Mouse (Mus musculus): ENCODE measurements around the gene Csmd2. TPM values are rescaled to one million over a fixed set of nuclear protein-coding genes. Genes with fewer than 3 reads are reported as not detected.
A peak's percentile ranks its signal among the peaks of the same experiment; 100 is the strongest.

Gene Csmd2
- total RNA-seq, 1 experiment from 2014 or later: 0.59 TPM

DNA sequence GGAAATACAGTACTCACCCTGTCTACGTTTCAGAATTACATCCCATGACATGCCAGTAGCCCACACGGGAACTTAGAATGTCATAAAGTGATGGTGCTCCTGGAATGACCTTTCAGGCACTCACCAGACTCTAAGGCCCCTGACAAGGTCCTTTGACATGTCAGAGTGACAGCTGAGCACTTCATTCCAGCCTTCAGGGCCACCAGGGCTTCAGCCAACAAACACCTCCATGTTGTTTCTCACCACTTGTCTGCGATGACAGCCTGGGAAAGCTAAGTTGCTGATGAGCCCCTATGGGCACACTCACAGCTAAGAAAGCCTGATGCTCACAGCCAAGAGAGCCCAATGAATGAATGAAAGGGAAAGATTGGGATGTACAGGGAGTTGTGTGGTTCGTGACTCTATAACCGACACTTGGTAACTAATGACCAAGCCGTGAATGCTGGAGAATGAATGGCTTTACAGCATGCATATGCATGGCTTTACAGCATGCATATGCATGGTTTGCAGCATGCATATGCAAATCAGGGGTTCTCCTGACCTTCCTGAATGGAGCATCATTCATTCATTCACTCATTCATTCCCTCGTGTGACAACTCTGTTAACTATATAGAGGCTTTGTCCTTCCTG, 432.4 kb downstream of the Csmd2 start:
- no peak for DNase-seq

DNA sequence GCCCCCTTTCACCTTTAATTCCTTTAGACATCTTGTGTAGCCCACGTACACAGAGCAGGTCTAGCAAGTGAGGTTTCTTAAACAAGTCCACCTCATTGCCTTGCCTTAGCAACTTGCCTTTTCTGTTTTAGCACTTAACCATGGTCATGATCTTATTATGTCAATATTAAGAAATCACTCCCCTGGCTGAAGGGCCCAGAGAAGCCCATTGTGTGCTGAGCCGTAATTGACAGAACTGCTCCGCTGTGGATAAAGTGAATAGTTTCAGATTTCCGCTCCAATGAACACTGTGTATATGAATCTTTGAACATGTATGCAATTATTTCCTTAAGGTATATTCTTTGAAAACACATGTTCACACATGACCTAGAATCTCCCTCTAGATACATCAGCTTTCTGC, 434.8 kb downstream of the Csmd2 start:
- no peak for DNase-seq

DNA sequence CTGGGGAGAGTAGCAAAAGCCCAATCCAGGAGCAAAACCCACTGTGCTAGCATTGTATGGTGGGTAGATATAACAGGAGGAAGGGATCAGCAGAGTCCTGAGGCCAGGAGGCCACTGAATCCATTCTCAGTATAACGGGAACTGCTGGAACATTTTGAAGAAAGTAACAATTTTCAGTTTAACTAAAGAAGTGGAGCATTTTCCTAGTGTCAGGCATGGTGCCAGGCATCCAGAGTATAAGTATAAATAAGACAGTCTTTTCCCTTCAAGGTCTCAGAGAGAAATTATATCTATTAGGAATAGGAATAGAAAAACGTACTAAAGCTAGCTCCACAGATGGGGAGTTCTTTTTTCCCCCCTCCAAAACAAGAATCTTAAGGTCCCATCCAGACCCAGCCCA, 437.7 kb downstream of the Csmd2 start:
- DNase-seq: no peak

DNA sequence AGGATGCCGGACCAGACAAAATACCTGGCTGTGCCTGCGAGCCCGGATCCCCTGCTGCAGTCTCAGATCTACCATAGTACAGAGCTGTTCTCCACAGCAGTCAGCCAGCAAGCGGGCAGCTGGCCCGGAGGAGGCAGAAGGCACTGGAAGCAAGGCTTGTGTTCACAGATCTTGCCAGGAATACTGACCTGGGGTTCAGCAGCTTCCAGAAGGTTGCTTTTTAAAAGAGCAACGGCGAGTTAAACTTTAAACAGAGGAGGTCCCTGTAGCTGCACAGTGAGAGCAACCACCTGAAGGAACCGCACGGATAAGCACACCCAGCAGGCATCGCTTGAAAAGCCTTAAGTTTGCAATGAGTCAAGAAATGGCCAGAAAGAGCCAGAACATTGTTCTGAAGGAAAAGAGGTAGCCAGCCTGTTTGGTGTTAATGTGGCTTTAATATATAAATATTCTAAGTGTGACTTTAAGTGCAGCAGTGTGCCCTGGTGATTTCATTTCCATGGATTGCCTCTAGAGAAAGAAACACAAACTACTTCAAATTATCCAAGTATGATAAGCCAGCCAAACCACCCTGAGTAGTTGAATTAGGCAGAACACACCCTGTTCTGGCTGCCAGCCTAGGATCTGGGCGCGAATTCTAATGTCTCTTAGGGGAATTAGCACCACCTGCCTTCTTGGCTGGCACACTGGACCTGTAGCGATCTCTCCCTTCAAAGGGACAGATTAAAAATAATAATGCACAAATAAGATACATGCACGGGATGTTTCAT, 439.8 kb downstream of the Csmd2 start:
- no peak for DNase-seq

DNA sequence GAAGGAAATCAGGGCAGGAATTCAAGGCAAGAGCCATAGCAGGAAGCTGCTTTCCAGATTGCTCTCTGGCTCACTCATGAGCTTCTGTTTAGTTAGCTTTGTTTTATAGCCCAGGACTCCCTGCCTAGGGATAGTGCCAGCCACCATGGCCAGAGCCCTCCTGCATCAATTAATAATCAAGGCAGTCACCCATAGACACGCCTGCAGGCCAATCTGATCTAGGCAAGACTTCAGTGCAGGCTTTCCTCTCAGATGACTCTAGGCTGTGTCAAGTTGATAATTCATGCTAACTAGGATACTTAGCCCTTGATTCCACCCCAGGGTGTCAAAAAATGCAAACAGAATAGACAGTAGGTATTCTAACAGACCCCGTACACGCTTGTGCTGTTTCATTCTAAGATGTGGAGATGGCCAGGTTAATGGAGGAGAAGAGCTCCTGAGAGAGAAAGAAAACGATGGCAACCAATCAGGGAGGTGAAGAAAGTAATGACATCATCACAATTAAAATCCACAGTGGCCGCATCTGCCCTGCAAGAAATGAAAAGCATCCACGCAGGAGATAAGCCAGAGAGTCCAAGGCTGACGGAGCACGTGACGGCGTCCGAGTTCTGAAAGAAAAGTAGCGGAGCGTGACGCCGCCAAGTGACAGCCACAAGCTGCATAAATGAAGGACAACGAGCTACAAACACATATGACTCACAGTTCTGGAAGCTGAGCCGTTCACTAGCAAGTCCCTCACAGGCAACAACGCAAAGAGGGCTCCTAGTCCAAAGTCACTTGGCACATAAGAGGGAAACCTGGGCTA, 440.8 kb downstream of the Csmd2 start:
- peak; percentile 79 for DNase-seq

DNA sequence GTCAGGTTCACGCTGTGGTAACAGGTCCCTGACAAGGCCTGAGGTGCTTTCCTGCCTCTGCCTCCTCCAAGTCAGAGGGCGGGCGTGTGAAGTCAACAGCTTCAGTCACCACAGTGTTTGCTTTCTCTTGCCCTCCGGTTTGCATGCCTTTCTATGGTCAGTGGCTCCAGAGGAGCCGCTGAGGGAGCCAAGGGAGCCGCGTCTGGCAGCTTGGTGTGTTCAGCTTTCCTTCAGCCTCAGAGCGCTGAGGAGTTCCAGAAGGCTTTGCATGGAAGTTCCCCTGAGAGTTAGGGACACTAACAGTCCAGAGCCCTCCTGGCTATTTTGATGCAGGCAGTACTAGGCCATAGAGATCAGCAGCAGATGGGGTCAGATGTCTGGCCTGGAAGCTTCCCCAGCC, 441.9 kb downstream of the Csmd2 start:
- DNase-seq: no peak

DNA sequence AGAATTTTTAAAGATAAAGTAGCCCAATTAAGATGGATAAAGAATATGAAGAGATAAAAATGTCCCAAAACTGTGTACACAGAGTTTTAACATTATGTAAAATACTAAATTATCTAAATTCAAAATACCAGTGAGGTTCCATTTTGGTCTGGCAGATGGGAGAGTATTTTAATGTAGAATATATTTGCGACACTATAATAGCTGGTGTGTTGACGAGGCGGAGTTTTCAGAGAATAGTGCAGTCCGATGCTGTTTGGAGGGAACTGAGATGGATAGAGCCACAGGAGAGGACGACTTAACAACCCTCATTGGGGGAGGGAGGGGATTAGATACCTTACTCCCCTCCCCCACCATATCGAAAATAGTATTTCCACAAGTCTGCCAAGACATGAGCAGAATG, 452.9 kb downstream of the Csmd2 start:
- no peak for DNase-seq

DNA sequence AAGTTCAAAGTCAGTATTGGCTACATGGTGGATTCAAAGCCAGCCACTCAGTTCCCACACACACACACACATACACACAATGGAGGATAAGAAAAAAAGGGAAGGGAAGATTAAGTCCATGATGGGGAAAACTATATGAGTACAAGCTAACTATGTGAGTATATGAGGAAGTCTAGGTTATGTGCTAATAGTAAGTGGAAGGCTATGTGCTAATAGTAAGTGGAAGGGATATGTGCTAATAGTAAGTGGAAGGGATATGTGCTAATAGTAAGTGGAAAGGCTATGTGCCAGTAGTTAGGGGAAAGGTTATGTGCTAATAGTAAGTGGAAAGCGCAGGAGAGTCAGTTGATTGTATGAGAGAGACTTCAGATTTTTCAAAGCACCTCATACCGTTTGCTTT, 453.6 kb downstream of the Csmd2 start:
- DNase-seq: no peak

DNA sequence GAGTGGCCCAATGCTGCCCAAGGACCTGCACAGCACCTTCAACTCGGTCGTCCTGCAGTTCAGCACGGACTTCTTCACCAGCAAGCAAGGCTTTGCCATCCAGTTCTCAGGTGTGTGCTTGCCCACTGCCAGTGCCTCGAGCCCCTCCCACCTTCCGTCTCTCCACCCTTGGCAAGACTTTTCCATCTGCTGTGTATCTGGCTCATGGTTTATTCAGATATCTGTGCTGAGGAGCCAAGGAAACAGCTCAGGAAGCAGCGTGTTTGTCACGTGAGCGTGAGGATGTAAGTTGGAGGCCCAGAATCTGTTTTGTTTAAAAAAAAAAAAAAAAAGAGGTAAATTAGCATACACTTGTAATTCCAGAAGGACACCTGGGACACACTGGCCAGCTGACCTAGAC, 455.1 kb downstream of the Csmd2 start:
- DNase-seq: no peak

DNA sequence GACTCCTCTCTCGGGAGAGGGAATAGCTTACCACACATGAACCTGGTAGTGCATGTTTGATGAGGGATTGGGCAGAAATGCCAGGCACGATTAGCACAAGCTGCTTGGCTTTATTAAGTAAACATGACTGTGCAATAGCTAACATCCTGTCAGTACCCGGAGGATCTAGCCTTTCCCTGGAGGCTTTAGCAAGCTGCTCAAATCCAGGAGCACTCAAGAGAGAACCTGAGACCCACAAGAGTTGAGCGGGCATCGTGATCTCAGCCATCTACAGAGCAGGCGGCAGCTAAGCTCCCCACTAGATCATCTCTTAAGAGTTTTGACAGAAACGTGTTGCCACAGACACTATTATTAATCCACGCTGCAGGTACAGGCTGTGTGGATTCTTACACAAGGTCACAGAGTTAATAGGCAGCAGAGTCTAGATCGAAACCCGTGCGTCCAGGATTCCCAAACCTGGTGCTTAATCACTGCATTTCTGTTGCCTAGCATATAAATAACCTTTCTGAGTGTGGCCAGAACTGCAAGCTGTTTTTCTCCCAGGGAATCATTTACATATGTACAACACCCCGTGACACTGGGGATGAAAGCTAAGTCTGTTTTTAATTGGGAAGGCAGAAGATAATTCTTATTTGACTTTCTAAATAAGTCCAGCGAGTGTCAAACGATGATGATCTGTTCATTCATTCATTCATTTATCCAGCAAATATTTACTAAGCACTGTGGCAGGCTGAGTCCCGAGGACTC, 458.0 kb downstream of the Csmd2 start:
- no peak for DNase-seq

DNA sequence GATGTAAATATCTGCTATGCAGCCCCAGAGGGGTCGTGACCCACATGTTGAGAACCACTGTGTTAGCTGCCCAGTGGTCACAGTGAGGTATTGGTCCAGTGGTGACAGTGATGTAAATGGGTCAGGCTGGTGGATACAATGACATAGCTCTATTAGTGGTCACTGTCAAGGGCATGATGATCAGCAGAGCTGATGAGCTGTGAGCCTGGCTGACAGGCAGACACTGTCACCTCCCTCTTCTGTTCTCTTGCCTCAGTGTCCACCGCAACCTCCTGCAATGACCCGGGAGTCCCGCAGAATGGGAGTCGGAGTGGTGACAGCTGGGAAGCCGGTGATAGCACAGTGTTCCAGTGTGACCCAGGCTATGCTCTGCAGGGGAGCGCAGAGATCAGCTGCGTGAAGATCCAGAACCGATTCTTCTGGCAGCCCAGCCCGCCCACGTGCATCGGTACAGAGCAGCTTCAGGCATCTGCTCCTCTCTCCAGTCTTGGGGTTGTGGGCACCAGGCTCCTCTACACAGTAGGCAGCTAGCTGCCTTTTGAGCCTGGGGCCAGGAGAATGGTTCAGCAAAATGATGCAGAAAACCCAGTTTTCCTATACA, 461.3 kb downstream of the Csmd2 start:
- no peak for DNase-seq

DNA sequence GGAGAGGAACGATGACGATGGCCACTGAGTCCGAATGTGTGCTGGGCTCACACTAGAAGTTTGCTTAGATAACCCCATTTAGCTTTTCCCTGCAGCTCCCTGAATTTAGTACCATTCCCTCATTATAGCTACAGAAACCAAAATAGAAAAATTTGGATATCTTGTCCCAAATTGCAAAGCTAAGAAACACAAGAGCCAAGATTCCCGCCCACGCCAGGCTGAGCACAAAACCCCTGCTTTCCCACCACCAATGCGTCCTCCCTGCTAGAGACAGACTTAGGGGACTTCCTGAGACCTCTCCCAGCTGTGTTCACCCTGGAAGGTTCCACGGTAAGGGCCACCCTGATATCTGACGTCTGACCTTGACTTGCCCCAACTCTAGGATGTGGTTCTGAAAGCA, 462.5 kb downstream of the Csmd2 start:
- no peak for DNase-seq

DNA sequence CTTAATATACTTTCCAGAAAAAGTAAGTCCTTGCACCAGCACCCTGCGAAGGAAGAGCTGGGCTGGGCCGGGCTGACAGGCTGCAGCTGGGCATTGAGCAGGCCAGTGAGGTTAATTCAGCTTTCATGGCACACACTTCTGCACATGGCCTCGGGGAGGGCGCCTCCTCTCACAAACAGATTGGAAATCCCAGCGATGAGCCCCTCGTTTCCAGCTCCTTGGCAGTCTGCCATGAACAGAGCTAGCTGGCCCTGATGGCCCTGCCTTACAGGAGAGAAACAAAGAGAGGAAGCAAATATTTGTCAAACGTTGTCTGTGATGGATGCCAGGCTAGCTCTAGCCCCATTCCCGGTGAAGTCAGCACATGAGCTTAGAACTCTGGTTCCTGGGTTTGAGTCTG, 463.3 kb downstream of the Csmd2 start:
- DNase-seq: peak; percentile 66

DNA sequence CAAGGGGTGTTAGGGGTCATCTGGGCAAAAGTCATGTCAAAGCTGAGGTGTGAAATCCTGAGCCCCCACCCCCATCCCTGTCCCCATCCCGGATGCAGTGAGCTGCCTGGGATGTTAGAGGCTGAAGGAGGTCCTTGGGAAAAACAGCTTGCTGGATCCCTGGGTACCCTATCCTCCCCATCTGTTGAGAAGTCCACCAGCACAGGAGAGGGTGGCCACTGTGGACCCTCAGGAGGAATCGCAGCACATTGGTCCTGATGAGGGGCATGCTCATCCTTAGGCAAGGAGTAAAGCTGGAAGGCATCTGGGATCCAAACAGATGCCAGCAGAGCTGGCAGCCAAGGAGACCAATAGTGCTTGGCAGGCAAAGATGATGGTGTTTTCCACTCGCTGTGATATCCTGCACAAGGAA, 463.7 kb downstream of the Csmd2 start:
- DNase-seq: no peak

DNA sequence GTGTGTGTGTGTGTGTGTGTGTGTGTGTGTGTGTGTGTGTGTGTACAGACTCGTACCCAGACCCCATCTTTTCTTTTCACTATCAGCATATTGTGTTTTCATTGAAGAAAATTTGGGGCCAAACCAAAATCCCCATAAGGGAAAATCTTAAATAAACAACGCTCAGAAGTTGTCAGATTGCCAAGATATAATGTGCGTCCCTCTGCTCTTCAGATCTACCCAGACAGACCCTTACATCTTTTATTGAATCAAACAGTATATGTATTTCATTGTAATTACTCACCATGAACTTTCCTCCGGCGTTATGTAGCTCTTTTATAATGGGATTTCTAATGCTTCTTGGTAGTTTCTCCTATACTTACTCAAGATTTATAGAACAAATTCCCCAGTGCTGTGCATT, 479.1 kb downstream of the Csmd2 start:
- DNase-seq: no peak

DNA sequence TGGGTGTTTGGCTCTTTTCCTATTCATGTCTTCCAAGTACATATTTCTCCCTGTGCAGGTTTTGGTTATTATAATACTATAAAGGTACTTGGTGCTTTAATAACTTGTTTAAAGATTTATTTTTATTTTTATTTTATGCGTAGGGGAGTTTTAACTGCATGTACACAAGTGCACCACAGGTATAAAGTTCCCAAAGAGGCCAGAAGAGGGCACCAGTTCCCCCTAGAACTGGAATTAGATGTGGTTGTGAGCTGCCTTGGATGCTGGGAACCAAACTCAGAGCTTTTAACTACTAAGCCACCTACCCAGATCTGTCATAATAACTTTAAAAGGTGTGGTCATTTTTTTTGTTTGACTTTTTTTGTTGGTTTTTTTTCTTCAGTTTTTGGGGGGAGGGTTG, 480.4 kb downstream of the Csmd2 start:
- no peak for DNase-seq

DNA sequence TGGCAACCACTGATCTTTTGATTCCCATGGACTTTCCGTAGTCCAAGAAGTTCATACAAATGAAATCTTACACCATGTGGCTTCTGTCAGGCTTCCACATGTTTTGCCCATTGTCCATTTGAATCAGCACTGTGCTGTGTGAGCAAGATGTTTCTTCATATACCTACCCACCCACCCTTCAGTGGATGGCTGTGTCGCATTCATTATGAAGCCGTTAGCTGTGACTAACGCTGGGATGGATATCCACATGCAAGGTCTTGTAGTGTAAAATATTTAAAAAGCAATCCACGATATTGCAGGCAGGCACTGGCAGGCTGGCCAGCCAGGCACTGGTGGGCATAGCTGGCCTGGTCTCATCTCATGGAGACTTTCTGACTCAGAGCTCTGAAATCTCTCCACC, 488.6 kb downstream of the Csmd2 start:
- DNase-seq: no peak

DNA sequence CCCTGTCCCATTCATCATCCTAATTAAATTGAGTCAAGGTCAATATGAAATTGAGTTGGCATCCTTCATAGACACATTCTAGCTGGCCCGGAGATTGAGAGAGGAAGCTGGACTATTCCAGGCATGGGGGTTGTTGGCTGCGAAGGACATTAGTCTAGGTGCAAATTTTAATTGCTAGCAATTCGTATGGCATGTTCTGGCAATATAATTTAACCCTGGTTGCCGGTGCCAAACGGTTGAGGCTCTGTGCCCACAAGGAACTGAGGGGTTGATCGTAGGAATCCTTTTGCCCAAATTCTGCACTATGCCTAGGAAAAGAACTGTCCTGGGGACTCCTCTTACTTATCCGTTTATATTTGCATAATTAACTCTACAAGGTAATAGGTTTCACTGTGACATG, 496.2 kb downstream of the Csmd2 start:
- DNase-seq: no peak

DNA sequence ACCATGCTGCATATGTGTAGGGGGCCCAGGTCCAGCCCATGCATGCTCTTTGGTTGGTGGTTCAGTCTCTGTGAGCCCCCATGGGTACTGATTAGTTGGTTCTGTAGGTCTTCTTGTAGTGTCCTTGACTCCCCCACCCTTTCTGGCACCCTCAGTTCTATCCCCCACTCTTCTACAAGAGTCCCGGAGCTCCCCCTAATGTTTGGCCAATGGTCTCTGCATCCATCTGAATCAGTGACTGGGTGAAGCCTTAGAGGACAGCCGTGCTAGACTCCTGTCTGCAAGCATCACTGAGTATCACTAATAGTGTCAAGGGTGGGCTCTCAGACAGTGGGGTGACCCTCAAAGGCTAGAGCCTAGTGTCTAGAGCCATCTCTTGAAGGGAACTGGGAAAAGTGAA, 497.0 kb downstream of the Csmd2 start:
- DNase-seq: no peak

DNA sequence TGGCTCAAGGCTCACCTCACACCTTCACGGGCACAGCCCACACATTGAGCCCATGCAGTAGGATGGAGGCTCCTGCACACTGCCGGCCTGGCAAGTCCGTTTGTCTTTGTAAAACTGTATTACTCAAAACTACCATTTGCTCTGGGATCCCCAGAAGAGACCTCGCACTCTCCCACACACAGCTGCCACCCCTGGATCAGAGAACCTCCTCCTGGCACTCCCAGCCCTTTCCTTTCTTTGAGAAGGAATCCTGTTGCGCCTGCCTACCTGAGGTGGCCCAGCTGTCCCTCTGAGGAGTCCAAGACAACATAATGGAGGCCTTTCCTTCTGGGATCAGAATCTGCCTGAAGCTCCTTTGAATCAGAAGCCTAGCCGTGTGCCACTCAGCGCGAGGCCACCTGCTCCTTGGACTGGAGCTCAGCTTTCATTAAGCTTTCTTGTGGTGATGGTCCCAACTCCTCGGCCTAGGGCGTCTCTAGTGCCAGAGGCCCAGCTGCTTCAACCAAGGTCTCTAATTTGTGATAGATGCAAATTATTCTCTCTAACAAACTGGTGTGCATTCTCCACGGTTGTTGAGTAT, 502.0 kb downstream of the Csmd2 start:
- no peak for DNase-seq

DNA sequence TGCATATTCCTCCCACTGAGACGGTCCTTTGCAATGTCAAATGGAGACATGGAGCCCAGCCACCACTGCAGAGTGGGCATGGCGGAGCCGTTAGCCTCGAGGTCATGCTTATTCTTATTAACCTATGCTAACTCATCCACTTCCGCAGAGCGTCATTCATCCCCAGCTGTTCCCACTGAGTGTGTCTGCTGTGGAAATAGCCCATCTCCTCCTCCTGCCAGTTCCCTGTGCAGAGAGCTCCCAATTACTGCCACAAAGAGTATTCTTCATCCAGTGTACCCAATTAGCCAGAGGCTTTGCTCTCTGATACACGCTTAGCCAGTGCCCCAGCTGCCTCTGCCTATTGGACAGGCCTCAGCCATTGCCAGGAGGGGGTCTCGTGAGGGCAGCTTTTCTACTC, 504.4 kb downstream of the Csmd2 start:
- DNase-seq: no peak

DNA sequence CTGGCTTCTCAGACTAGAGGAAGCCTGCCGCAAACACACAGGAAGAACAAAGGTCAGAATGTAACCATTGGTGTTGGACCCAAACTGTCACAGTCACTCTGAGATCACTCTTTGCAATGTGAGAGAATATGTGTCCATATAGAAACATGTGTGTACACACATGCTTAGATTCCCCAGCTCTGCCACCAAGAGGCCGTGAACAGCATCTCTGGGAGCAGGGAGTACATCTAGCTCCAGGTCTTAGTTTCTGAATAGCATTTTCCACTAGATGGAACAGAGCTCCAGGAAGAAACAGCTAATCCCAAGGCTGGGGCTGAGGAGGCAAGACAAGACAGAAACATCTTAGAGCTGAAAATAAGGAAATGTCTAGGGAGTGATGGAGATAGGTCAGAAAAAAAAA, 512.3 kb downstream of the Csmd2 start:
- no peak for DNase-seq
